Mouse (Mus musculus): ENCODE data around the gene Slain2. TPM values are rescaled to one million over a fixed set of nuclear protein-coding genes. Genes with fewer than 3 reads are reported as not detected.
"Not testable (repeated sequence)": the region's sequence is repeated elsewhere in the genome, so short reads cannot be mapped to it uniquely, and the experiment has no call there.

The Slain2 gene
- total RNA-seq, 2 experiments from 2014 or later: 113 TPM

GRCm38 (mm10) chr5:72927074-72927473, 13.0 kb downstream of the Slain2 start:
- no peak for DNase-seq
- intact Hi-C loops (cut with DNase I): no loop called here
- no peak for TF ChIP-seq CTCF (IDR thresholded peaks at IDR 0.05)
- Histone ChIP-seq H3K27ac (peak overlapping the region; percentile 32; the same call in 1 of the 2 replicates), H3K4me3 (no peak overlapping the region)

DNA sequence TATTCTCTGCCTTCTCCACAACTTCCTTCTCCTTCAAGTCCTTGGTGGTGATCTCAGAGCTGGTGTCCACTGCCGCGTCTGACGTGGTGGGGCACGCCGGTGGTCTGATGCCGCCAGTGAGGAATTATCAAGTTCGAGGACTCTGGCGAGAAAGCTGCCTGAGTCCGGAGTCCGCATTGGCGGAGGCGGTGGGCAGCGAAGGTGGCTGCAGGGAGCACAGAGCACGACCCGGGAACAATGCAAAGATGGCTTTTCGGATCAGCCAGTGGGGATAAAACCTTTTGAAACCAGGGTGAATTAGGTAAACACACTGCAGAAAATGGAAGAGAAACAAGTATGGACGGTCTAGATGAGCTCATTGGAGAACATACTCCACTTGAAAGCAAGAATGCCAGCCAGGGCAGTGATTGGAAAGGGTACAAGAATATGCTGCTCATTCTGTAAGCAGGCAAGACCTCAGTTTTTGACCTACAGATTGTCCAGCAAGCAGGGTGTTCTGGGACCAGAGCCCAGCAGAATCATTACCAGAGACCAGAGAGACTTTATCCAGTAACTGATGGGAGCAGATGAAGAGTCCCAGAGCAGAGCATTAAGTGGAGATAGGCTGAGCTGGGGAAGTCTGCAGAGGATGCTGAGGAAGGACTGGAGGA, 19.0 kb downstream of the Slain2 start:
- peak overlapping the region; percentile 4; the same call in 1 of the 2 replicates for H3K27ac ChIP-seq
- intact Hi-C loops (cut with DNase I): no loop called here

GRCm38 (mm10) chr5:72938421-72938820, 24.3 kb downstream of the Slain2 start:
- intact Hi-C loops (cut with DNase I); H3K4me3 ChIP-seq; H3K27ac ChIP-seq; DNase-seq: not testable (repeated sequence)

More for the DNA sequence above, 19.0 kb downstream of the Slain2 start:
- DNase-seq: no peak
- no peak overlapping the region for H3K4me3 ChIP-seq
- no peak for TF ChIP-seq CTCF (IDR thresholded peaks at IDR 0.05)

- DNase-seq: no peak
- H3K4me3 ChIP-seq: no peak overlapping the region
- H3K27ac ChIP-seq: no peak overlapping the region
- intact Hi-C loops (cut with DNase I): no loop called here
- no peak for TF ChIP-seq CTCF (IDR thresholded peaks at IDR 0.05)
Measured at GRCm38 (mm10) chr5:72939311-72939710, 25.2 kb downstream of the Slain2 start.

DNA sequence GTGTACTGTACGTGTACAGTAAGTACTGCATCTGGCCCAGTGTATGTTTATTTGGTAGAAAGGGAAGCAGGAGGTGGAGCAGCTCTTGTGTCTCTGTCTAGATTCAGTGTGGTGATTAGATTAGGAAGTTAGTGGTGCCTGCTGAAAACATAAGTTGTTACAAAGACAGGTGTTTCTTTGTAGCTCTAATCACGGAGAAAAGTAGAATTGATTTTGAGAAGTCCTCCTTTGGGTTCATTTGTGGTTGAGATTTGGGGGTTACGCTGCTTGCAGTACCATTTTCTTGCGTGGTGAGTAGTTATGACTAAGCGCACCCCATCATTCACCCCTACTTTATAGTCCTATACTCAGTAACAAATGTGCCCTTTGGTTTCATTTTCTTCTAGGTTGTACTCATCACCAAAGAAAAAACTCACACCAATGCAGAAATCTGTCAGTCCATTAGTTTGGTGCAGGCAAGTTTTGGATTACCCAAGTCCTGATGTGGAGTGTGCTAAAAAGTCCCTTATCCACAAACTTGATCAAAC, 26.9 kb downstream of the Slain2 start:
- no peak for DNase-seq
- intact Hi-C loops (cut with DNase I): no loop called here
- H3K4me3 ChIP-seq: no peak overlapping the region
- TF ChIP-seq CTCF (IDR thresholded peaks at IDR 0.05): no peak
- H3K27ac ChIP-seq: no peak overlapping the region

GRCm38 (mm10) chr5:72948136-72948535, 34.0 kb downstream of the Slain2 start:
- no peak overlapping the region for H3K4me3 ChIP-seq
- intact Hi-C loops (cut with DNase I): no loop called here
- no peak for DNase-seq
- TF ChIP-seq CTCF (IDR thresholded peaks at IDR 0.05): no peak
- peak overlapping the region; percentile 79 for H3K27ac ChIP-seq

- H3K27ac ChIP-seq: peak overlapping the region; percentile 21; the same call in 1 of the 2 replicates
- no peak overlapping the region for H3K4me3 ChIP-seq
- TF ChIP-seq CTCF (IDR thresholded peaks at IDR 0.05): no peak
- DNase-seq: no peak
- intact Hi-C loops (cut with DNase I): no loop called here
Measured at GRCm38 (mm10) chr5:72950252-72950651, 36.1 kb downstream of the Slain2 start.

- peak overlapping the region; percentile 52; the same call in 1 of the 2 replicates for H3K27ac ChIP-seq
- H3K4me3 ChIP-seq: no peak overlapping the region
- intact Hi-C loops (cut with DNase I): no loop called here
- no peak for DNase-seq
- TF ChIP-seq CTCF (IDR thresholded peaks at IDR 0.05): no peak
Measured at GRCm38 (mm10) chr5:72953996-72954604, 40.0 kb downstream of the Slain2 start.

GRCm38 (mm10) chr5:72957281-72957680, 43.2 kb downstream of the Slain2 start:
- Histone ChIP-seq H3K27ac (no peak overlapping the region), H3K4me3 (no peak overlapping the region)
- intact Hi-C loops (cut with DNase I): no loop called here
- no peak for DNase-seq
- TF ChIP-seq CTCF (IDR thresholded peaks at IDR 0.05): no peak

GRCm38 (mm10) chr5:72960096-72960495, 46.0 kb downstream of the Slain2 start:
- no peak overlapping the region for H3K4me3 ChIP-seq
- intact Hi-C loops (cut with DNase I): loop anchor here (1.0 kb wide), 1 partner anchor 69 kb away; no protein-coding TSS in a partner anchor
- no peak for DNase-seq
- H3K27ac ChIP-seq: no peak overlapping the region
- peak; percentile 56 for TF ChIP-seq CTCF (IDR thresholded peaks at IDR 0.05)

- DNase-seq: no peak
- TF ChIP-seq CTCF (IDR thresholded peaks at IDR 0.05): no peak
- intact Hi-C loops (cut with DNase I): no loop called here
- no peak overlapping the region for H3K27ac ChIP-seq
- no peak overlapping the region for H3K4me3 ChIP-seq
Measured at GRCm38 (mm10) chr5:72965706-72966105, 51.6 kb downstream of the Slain2 start.

GRCm38 (mm10) chr5:72972435-72972834, 58.3 kb downstream of the Slain2 start:
- no peak for TF ChIP-seq CTCF (IDR thresholded peaks at IDR 0.05)
- intact Hi-C loops (cut with DNase I): no loop called here
- H3K4me3 ChIP-seq: no peak overlapping the region
- DNase-seq: no peak
- no peak overlapping the region for H3K27ac ChIP-seq

DNA sequence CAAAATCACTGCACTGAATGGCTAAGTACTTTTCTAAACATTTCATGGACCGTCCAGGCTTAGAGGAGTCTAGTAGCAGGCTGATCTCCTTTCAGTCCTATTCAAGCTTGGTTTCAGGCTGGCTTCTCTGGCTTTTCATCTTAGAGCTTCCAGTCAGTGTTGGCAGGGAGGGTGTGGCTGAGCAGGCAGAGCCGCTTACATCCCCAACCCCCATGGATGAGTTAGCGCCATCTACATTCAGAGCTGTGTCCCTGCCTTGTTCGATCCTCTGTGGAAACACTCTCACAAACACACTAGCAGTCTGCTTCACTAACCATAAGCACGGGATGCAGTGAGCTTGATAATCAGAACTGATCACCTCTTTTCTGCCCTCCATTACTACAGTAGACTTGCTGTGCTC, 58.8 kb downstream of the Slain2 start:
- DNase-seq: no peak
- H3K4me3 ChIP-seq: no peak overlapping the region
- intact Hi-C loops (cut with DNase I): no loop called here
- H3K27ac ChIP-seq: no peak overlapping the region
- TF ChIP-seq CTCF (IDR thresholded peaks at IDR 0.05): peak; percentile 18; the same call in 1 of the 2 replicates
